Mouse (Mus musculus) embryonic facial prominence, embryonic 11.5 days (tissue): Measurements from ENCODE around the gene Madcam1. TPM values are rescaled to one million over a fixed set of nuclear protein-coding genes. Genes with fewer than 3 reads are reported as not detected.
A peak's percentile ranks its signal among the peaks of the same experiment; 100 is the strongest.

Source experiments
- ATAC-seq: fragments of 200-750 bp; cut with Nextera tagmentation; replicated peaks from 2 replicates; pipeline ENCODE4 v1.8.0; 2017; ENCODE audit warnings: low read depth; ENCODE audit not compliant: insufficient number of reproducible peaks, low FRiP score, low TSS enrichment
- DNase-seq: peaks from one replicate; pipeline ENCODE4 v3.0.0-alpha.2; 2015; ENCODE audit warnings: low spot score
- H3K27ac ChIP-seq: fragments of 300-500 bp; sonication (generic); replicated peaks from 2 replicates; pipeline ENCODE4 v1.5.1; 2014; ENCODE audit warnings: mild to moderate bottlenecking, low read depth, low read length, control low read depth
- H3K27me3 ChIP-seq: fragments of 300-500 bp; sonication (generic); 2 replicates; pipeline ENCODE4 v1.6.1; 2014; ENCODE audit warnings: mild to moderate bottlenecking, low read length, moderate library complexity, mixed read lengths; ENCODE audit not compliant: control insufficient read depth, insufficient read depth
- H3K36me3 ChIP-seq: fragments of 300-500 bp; sonication (generic); replicated peaks from 2 replicates; pipeline ENCODE4 v1.6.1; 2014; ENCODE audit warnings: low read depth, mild to moderate bottlenecking, low read length, moderate library complexity, mixed read lengths; ENCODE audit not compliant: control insufficient read depth, insufficient read depth
- H3K4me1 ChIP-seq: fragments of 300-500 bp; sonication (generic); 2 replicates; pipeline ENCODE4 v1.6.1; 2014; ENCODE audit warnings: low read length, mixed read lengths; ENCODE audit not compliant: control insufficient read depth, insufficient read depth
- H3K4me2 ChIP-seq: fragments of 300-500 bp; sonication (generic); 2 replicates; pipeline ENCODE4 v1.6.1; 2014; ENCODE audit warnings: low read depth, mild to moderate bottlenecking, control low read depth, low read length, moderate library complexity
- H3K4me3 ChIP-seq: fragments of 300-500 bp; sonication (generic); 2 replicates; pipeline ENCODE4 v1.5.1; 2014; ENCODE audit warnings: low read depth, low read length, control low read depth
- H3K9ac ChIP-seq: fragments of 300-500 bp; sonication (generic); replicated peaks from 2 replicates; pipeline ENCODE4 v1.6.1; 2014; ENCODE audit warnings: mild to moderate bottlenecking, control low read depth, low read length
- H3K9me3 ChIP-seq: fragments of 300-500 bp; sonication (generic); replicated peaks from 2 replicates; pipeline ENCODE4 v1.6.1; 2016; ENCODE audit warnings: mild to moderate bottlenecking, low read length, inconsistent platforms, mixed read lengths; ENCODE audit not compliant: control insufficient read depth
- WGBS: fragments of 180-500 bp; shearing (Covaris S2); extraction: QIAGEN DNeasy Blood & Tissue Kit; methylation state at CpG from one replicate; pipeline ENCODE4 v1.1.7; 2014; 5-methylcytosine and 5-hydroxymethylcytosine counted together
- polyA plus RNA-seq: library from polyadenylated mRNA; unstranded; fragments of >200 nt; fragmentation: Nextera tagmentation; extraction: Ambion mirVana; gene quantifications from 2 replicates; pipeline ENCODE4 v1.2.1, GENCODE M21; 2014

Gene Madcam1
- polyA plus RNA-seq, 1 experiment from 2014 or later = 3.9 TPM

- 35% methylated on average over 1 of the region's 1 CpGs for WGBS
- Histone ChIP-seq H3K36me3 (no peaks in the 10 kb centered on the region), H3K9ac (no peak overlapping the region), H3K4me2 (no peak overlapping the region), H3K4me1 (no peaks in the 10 kb centered on the region), H3K27me3 (no peaks in the 10 kb centered on the region), H3K27ac (no peak overlapping the region), H3K4me3 (no peak overlapping the region), H3K9me3 (no peaks in the 10 kb centered on the region)
- ATAC-seq (peak; percentile 73), DNase-seq (peak; percentile 87)
These were observed 9.4 kb upstream of the Madcam1 start for GRCm38 (mm10) chr10:79654946-79655395.

GRCm38 (mm10) chr10:79658829-79659228 lies 5.5 kb upstream of the Madcam1 start:
- no peaks in the 10 kb centered on the region for H3K9me3 ChIP-seq
- H3K4me2 ChIP-seq = no peak overlapping the region
- WGBS = 11% methylated on average over 4 of the region's 4 CpGs
- DNase-seq (peak; percentile 49), ATAC-seq (no peak)
- H3K27me3 ChIP-seq = no peaks in the 10 kb centered on the region
- no peak overlapping the region for H3K9ac ChIP-seq
- no peak overlapping the region for H3K27ac ChIP-seq
- no peak overlapping the region for H3K4me3 ChIP-seq
- H3K4me1 ChIP-seq = no peaks in the 10 kb centered on the region
- H3K36me3 ChIP-seq = no peaks in the 10 kb centered on the region

- ATAC-seq = no peak
- Histone ChIP-seq H3K27ac (no peak overlapping the region), H3K4me2 (no peak overlapping the region), H3K4me3 (no peak overlapping the region), H3K9me3 (no peaks in the 10 kb centered on the region), H3K4me1 (no peaks in the 10 kb centered on the region), H3K36me3 (no peaks in the 10 kb centered on the region), H3K27me3 (no peaks in the 10 kb centered on the region), H3K9ac (no peak overlapping the region)
- peak; percentile 33 for DNase-seq
- WGBS = 69% methylated on average over 2 of the region's 2 CpGs
These were observed 4.1 kb upstream of the Madcam1 start for GRCm38 (mm10) chr10:79660298-79660697.

GRCm38 (mm10) chr10:79661861-79662260 lies 2.5 kb upstream of the Madcam1 start:
- Histone ChIP-seq H3K27ac (no peak overlapping the region), H3K4me1 (no peaks in the 10 kb centered on the region), H3K4me2 (no peak overlapping the region), H3K9ac (no peak overlapping the region; the same call in 1 of the 2 replicates), H3K27me3 (no peaks in the 10 kb centered on the region), H3K36me3 (no peaks in the 10 kb centered on the region), H3K4me3 (no peak overlapping the region), H3K9me3 (no peaks in the 10 kb centered on the region)
- DNase-seq = no peak
- WGBS = 46% methylated on average over 3 of the region's 3 CpGs
- ATAC-seq = no peak

GRCm38 (mm10) chr10:79665051-79665450 lies 692 bp downstream of the Madcam1 start:
- ATAC-seq (no peak), DNase-seq (no peak)
- no peak overlapping the region for H3K4me3 ChIP-seq
- H3K27me3 ChIP-seq = no peaks in the 10 kb centered on the region
- H3K9ac ChIP-seq = no peak overlapping the region
- WGBS = 77% methylated on average over 8 of the region's 8 CpGs
- H3K36me3 ChIP-seq = no peaks in the 10 kb centered on the region
- H3K4me2 ChIP-seq = no peak overlapping the region
- no peaks in the 10 kb centered on the region for H3K9me3 ChIP-seq
- no peak overlapping the region for H3K27ac ChIP-seq
- H3K4me1 ChIP-seq = no peaks in the 10 kb centered on the region

- H3K27ac ChIP-seq = no peak overlapping the region
- ATAC-seq = no peak
- DNase-seq = no peak
- H3K4me3 ChIP-seq = no peak overlapping the region
- WGBS = 68% methylated on average over 9 of the region's 9 CpGs
- H3K9ac ChIP-seq = no peak overlapping the region
- peaks cover 4% of the 10 kb centered on the region for H3K4me1 ChIP-seq
- H3K9me3 ChIP-seq = no peaks in the 10 kb centered on the region
- H3K27me3 ChIP-seq = no peaks in the 10 kb centered on the region
- no peak overlapping the region for H3K4me2 ChIP-seq
- no peaks in the 10 kb centered on the region for H3K36me3 ChIP-seq
These were observed 2.1 kb downstream of the Madcam1 start for GRCm38 (mm10) chr10:79666493-79666892.

- WGBS = 79% methylated on average over 5 of the region's 5 CpGs
- no peak overlapping the region for H3K9ac ChIP-seq
These were observed 3.7 kb downstream of the Madcam1 start for GRCm38 (mm10) chr10:79668076-79668475.

GRCm38 (mm10) chr10:79668771-79669575 lies 4.6 kb downstream of the Madcam1 start, which contains the start of gene Tpgs1:
TSS of gene Tpgs1 (plus strand) at chr10:79669369.
- 0 out of 2 replicates have a peak, but pooled peaks have one; percentile 21 for ATAC-seq
- peak; percentile 92 for DNase-seq
- H3K9ac ChIP-seq = peak within 1 kb of the TSS; percentile 96
- peak within 1 kb of the TSS; percentile 97 for H3K4me3 ChIP-seq
- H3K4me1 ChIP-seq = peaks cover 4% of the 10 kb centered on the region
- no peaks in the 10 kb centered on the region for H3K9me3 ChIP-seq
- no peaks in the 10 kb centered on the region; the same call in 1 of the 2 replicates for H3K36me3 ChIP-seq
- H3K27ac ChIP-seq = peak within 1 kb of the TSS; percentile 93
- under 1% methylated on average over 45 of the region's 45 CpGs for WGBS
- H3K4me2 ChIP-seq = peak within 1 kb of the TSS; percentile 74
- H3K27me3 ChIP-seq = no peaks in the 10 kb centered on the region

More at GRCm38 (mm10) chr10:79668076-79668475, 3.7 kb downstream of the Madcam1 start:
- Histone ChIP-seq H3K27ac (no peak overlapping the region), H3K4me3 (no peak overlapping the region), H3K27me3 (no peaks in the 10 kb centered on the region), H3K4me1 (peaks cover 4% of the 10 kb centered on the region), H3K4me2 (no peak overlapping the region), H3K36me3 (no peaks in the 10 kb centered on the region; the same call in 1 of the 2 replicates), H3K9me3 (no peaks in the 10 kb centered on the region)
- DNase-seq (no peak), ATAC-seq (no peak)
